Mouse (Mus musculus) heart, postnatal 10 days (tissue): ENCODE results near the gene Klk1b8. TPM values are rescaled to one million over a fixed set of nuclear protein-coding genes. Genes with fewer than 3 reads are reported as not detected.
"Not testable (repeated sequence)": the region's sequence is repeated elsewhere in the genome, so short reads cannot be mapped to it uniquely, and the experiment has no call there.

Experiments used
- DNase-seq, 2 experiments: peaks; one replicate each; pipeline ENCODE4 v3.0.0; 2021
- intact Hi-C: fragments of 180-260 bp; cut with DNase I; formaldehyde crosslinking; loops from one replicate; pipeline ENCODE4 v1.15.1; 2025
- total RNA-seq, 2 experiments: library from RNA; stranded (reverse); gene quantifications; 2 replicates each; pipeline ENCODE4 v1.2.3; 2021

The Klk1b8 gene
- total RNA-seq, 2 experiments from 2014 or later = not detected

GRCm38 (mm10) chr7:43985657-43986056 is 35.2 kb downstream of the Klk1b8 start:
- intact Hi-C loops = no loop called here
- DNase-seq = no peak

- intact Hi-C loops, DNase-seq: not testable (repeated sequence)
Observed at GRCm38 (mm10) chr7:43994821-43995220, 44.4 kb downstream of the Klk1b8 start.

GRCm38 (mm10) chr7:43995577-43995976 is 45.1 kb downstream of the Klk1b8 start, which contains the start of gene Klk1b11:
Klk1b11 (plus strand) TSS chr7:43995877.
- DNase-seq, intact Hi-C loops: not testable (repeated sequence)

Other genes starting within 250 kb of the Klk1b8 start
- not detected for gene Klk13, start 238.1 kb upstream of the Klk1b8 start, total RNA-seq
- gene Klk12, start 181.8 kb upstream of the Klk1b8 start, total RNA-seq = not detected
- not detected for gene Klk11, start 176.1 kb upstream of the Klk1b8 start, total RNA-seq
- not detected for gene Klk10, start 169.6 kb upstream of the Klk1b8 start, total RNA-seq
- not detected for gene Klk9, start 158.8 kb upstream of the Klk1b8 start, total RNA-seq
- 10 to 100 TPM; 13.0 to 19.9 TPM for gene Klk8, start 153.1 kb upstream of the Klk1b8 start, total RNA-seq
- gene Klk7, start 139.4 kb upstream of the Klk1b8 start, total RNA-seq = not detected
- not detected for gene Klk6, start 126.2 kb upstream of the Klk1b8 start, total RNA-seq
- not detected for gene Klk5, start 108.7 kb upstream of the Klk1b8 start, total RNA-seq
- gene Klk4, start 69.5 kb upstream of the Klk1b8 start, total RNA-seq = not detected
- not detected for gene Klk15, start 16.9 kb upstream of the Klk1b8 start, total RNA-seq
- not detected for gene Klk1b1, start 16.1 kb downstream of the Klk1b8 start, total RNA-seq
- gene Klk1b9, start 25.4 kb downstream of the Klk1b8 start, total RNA-seq = not detected
- gene Klk1b11, start 45.2 kb downstream of the Klk1b8 start, total RNA-seq = not detected
- not detected for gene Klk1b26, start 61.5 kb downstream of the Klk1b8 start, total RNA-seq
- not detected for gene Klk1b27, start 101.6 kb downstream of the Klk1b8 start, total RNA-seq
- not detected for gene Klk1b21, start 151.7 kb downstream of the Klk1b8 start, total RNA-seq
- gene Klk1b22, start 162.0 kb downstream of the Klk1b8 start, total RNA-seq = not detected
- not detected for gene Klk1b16, start 186.1 kb downstream of the Klk1b8 start, total RNA-seq
- not detected for gene Klk1b24, start 237.6 kb downstream of the Klk1b8 start, total RNA-seq
- gene Klk1b3, start 247.5 kb downstream of the Klk1b8 start, total RNA-seq = not detected